Mouse (Mus musculus) kidney, adult 18-20 months (tissue): ENCODE measurements around the gene Aimp2.

Experiments used
- DNase-seq: peaks from one replicate; pipeline ENCODE4 v3.0.0; 2021

Gene Aimp2

DNA sequence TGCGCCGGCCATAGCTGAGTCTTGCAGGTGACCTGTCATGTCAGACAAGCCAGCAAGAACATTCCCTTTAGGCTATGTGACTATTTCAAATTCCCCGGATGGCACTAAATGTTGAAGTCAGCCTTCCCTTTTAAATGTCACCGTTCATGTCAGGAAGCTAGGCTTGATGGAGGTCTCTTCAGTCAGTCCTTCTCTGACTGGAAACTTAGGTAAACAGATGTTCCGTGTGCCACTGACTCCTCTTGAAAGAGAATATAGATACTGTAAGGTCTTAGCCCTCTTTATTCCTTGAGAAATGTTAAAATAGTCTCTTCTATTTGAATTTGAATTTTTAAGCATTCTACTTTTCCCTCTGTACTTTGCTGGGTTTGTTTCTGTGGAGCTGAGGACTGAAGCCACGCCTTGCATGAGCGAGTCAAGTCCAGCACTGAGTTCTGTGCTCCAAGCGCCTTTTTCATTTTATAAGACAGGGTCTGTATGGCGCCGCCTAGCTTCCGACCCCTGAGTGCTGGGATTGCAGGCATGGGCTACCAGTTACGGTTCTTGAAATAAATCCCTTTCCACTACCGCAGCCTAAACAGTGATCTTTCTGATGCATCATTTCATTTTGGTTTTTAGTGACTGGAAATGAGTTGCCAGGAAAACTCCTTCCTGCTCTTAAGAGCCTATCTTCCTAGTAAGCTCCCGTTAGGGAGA is 11.9 kb downstream of the Aimp2 start, which contains the start of gene Ankrd61:
Gene Ankrd61 (minus strand): TSS at position 51 of the 696 bp plus-strand sequence.
- DNase-seq = no peak

GRCm38 (mm10) chr5:143893396-143893795 is 16.3 kb downstream of the Aimp2 start:
- no peak for DNase-seq

DNA sequence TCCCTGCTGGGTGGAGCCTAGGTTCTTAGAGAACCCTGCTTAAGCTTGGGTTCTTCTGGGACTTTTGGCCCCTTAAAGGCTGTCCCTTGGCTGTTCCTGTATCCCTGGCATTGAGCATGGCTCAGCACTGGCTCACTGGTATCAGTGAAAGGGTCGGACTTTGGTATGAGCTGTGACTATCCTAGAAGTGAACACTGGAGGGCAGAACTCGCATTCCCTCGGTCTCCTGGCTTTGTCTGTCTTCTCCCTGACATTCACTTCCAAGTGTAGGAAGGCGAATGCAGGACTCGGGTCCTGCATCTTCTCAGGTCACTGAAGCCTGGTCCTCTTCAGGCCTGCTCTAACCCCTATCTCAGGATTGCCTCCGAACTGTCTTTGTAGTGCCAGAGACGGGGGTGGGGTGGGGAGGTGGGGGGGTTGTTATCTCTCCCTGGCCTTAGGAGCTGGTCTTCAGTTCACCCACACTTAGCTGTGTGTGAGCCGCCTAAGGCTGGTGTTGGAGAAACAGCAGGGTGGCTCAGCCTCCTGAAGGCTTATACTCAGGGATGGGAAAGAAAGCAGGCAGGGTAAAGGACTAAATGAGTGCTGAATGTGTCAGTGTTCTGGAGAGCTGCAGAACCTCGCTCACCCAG is 17.3 kb downstream of the Aimp2 start:
- no peak for DNase-seq

DNA sequence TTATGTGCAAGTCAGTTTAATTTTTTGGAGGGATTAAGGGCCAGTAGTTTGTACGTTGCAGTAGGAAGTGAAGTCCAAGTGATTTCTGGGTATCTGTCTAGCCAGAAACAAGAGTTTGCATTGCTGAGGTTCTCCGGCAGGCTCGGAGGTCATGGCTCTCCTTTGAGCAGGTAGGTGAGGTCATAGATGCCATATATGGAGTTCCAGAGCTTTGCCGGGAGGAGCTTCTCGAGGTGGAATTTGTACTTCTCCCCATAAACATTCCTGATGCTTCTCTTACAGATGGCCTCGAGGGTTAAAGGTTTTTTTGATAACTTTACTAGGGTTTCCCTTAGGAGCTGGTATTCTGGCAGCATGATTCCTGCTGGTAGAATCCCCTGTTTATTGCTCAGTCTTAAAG is 18.9 kb downstream of the Aimp2 start:
- DNase-seq = no peak

GRCm38 (mm10) chr5:143885274-143885673 is 24.4 kb downstream of the Aimp2 start:
- DNase-seq = no peak

- no peak for DNase-seq
Measured at GRCm38 (mm10) chr5:143874571-143874970, 35.1 kb downstream of the Aimp2 start.

DNA sequence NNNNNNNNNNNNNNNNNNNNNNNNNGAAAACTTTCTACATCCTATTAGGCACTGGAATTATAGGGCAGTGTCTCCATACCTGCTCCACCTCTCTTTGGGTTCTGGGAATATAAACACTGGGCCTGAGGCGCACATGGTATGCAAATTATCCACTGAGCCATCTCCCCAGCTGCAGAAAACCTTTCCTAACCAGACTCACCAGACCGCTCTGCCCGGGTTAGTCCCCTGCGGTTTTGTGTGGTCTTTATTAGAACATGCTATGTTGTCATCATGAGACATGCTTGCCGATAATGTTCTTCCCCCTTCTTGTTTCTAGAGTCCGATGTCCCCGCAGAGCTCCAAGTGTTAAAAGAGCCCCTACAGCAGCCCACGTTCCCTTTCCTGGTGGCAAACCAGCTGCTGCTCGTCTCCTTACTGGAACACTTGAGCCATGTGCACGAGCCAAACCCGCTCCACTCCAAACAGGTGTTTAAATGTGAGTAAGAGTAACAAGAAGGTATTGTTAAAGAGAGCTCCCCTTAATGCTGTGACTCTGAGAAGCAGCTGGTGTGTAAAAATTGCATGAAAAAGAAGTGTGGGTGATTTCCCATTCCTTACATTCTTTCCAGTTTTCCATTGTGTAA is 38.0 kb downstream of the Aimp2 start:
- no peak for DNase-seq
